Mouse (Mus musculus) mouse trophoblast stem cell (cell line): ENCODE results near the gene Fcgr3.
"Not testable (repeated sequence)": the region's sequence is repeated elsewhere in the genome, so short reads cannot be mapped to it uniquely, and the experiment has no call there.

Source experiments
- in situ Hi-C, 2 experiments: fragments of 300-500 bp; cut with MseI, MboI; formaldehyde crosslinking; loops; 2 replicates in 1 of 2; 3 replicates in 1 of 2; pipeline ENCODE4 v1.15.1; 2025

Fcgr3 gene

DNA sequence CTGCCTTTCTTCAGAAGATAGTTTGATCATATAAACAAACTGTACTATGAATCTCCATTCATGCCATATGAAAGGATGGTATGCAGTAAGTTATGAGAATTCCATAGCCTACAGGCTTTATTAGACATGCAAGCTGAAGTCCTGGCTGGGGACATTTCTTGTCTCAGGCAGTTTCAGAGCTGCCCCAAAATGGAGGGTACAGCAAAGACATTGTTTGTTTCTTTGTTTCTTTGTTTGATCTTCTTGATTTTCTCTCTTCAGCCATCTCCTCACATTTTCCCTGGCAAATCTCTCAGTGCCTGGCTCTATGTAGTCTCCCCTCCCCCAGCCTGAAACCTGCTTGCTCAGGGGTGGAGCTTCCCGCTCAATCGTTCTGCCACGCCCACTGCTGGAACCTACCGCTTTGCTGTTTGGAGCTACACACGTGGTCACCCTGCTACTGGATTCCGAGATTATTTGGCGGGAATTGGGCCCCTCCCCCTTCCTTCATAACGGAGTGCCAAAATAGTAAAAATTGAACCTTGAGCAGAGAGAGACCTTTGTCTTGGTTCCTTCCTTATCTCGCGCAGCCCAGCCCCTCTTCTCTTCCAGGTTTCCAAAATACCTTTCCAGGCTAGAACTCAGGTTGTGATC lies 23.6 kb upstream of the Fcgr3 start:
- in situ Hi-C loops = not testable (repeated sequence)

DNA sequence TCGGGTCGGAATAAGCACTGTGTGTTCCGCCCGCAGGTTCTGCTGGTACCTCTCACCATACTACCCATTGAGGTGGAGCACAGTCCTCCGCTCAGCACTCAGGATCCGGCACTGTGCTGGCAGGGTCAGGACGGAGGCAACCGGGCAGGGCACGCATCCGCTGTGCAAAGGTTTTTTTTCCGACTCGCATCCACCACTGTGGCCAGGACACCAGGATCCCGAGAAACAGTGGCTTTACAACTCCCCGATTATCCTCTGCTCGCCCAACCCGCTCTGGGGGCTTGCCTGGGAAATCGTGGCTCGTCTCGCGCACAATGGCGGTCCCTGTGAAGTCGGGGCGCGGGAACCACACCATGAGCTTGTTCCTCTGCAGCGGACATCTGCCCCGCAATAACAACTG lies 21.0 kb upstream of the Fcgr3 start:
- in situ Hi-C loops = no loop called here

GRCm38 (mm10) chr1:171081512-171082231 lies 16.9 kb upstream of the Fcgr3 start:
- in situ Hi-C loops = not testable (repeated sequence)

DNA sequence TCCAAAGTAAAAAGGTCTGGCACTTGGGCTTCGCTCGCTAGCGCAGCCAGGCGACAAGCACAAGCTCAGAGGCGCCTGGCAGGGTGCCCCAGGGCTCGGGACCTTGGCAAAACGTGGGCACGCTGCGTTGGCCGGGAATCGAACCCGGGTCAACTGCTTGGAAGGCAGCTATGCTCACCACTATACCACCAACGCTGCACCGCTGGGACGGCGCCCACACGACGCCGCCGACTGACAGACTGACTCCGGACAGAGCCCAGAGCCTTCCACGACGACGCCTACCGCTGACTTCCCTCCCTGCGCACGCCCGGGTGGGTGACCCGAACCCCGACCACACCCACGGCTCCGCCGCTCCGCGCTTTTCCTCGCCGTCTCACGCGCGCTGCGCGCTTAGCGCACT lies 15.1 kb upstream of the Fcgr3 start:
- in situ Hi-C loops = not testable (repeated sequence)

DNA sequence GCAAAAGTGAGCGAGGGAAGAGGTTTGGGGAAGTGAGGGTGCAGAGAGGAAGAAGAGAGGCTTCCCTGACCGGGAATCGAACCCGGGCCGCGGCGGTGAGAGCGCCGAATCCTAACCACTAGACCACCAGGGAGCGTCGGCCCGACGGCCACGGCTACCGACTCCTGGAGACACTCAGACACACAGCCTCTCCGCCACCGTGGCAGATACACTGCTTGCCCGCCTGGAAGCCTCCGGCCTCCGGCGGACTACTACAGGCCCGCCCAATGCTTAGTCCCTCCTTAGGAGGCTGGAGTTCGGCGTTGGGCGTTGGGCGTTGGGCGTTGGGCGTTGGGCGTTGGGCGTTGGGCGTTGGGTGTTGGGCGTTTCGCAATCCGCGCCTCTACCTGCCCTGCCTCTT lies 14.6 kb upstream of the Fcgr3 start:
- in situ Hi-C loops = not testable (repeated sequence)

- in situ Hi-C loops = not testable (repeated sequence)
Measured at GRCm38 (mm10) chr1:171078419-171078818, 13.7 kb upstream of the Fcgr3 start.

- in situ Hi-C loops = not testable (repeated sequence)
Measured at GRCm38 (mm10) chr1:171077955-171078354, 13.2 kb upstream of the Fcgr3 start.

DNA sequence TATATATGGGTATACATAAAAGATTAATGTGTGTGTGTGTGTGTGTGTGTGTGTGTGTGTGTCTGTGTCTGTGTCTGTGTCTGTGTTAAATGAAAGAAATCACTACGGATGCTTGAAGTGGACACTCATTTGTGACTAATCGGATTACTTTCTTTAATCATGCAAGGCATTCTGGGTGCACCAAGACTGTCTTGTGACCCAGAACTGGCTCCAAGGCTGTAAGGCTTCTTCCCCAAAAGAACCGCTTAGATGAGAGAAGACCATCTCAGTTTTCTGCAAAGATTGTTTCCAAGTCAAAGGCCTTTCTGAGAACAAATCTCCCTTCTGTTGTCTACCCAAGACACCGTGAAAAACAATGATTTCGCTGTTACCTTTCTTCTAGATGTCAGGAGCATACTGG lies 12.5 kb upstream of the Fcgr3 start:
- in situ Hi-C loops = not testable (repeated sequence)

GRCm38 (mm10) chr1:171076176-171076575 lies 11.4 kb upstream of the Fcgr3 start:
- in situ Hi-C loops = not testable (repeated sequence)

DNA sequence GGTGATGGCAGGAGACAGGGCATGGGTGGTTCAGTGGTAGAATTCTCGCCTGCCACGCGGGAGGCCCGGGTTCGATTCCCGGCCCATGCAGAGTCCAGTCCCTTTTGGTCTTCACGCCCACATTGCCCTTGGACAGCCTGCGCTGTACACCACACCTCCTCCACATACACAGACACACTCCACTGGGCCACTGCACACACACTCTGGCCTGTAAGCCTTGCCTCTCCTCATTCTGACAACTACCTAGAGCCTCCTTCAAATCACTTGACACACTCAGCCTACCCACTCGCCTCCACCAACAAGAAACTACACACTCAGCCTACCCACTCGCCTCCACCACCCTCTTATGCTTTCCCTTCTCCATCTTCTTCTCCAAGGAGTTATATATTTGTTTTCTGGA lies 9.5 kb upstream of the Fcgr3 start:
- in situ Hi-C loops = not testable (repeated sequence)

- in situ Hi-C loops = not testable (repeated sequence)
Measured at GRCm38 (mm10) chr1:171072217-171072616, 7.5 kb upstream of the Fcgr3 start.

GRCm38 (mm10) chr1:171071726-171072125 lies 7.0 kb upstream of the Fcgr3 start:
- in situ Hi-C loops = not testable (repeated sequence)

GRCm38 (mm10) chr1:171070879-171071278 lies 6.1 kb upstream of the Fcgr3 start:
- in situ Hi-C loops = not testable (repeated sequence)

- in situ Hi-C loops = not testable (repeated sequence)
Measured at GRCm38 (mm10) chr1:171069508-171069907, 4.8 kb upstream of the Fcgr3 start.

GRCm38 (mm10) chr1:171067928-171068327 lies 3.2 kb upstream of the Fcgr3 start:
- in situ Hi-C loops = not testable (repeated sequence)

GRCm38 (mm10) chr1:171066583-171066982 lies 1.8 kb upstream of the Fcgr3 start:
- in situ Hi-C loops = not testable (repeated sequence)

GRCm38 (mm10) chr1:171065768-171066167 lies 1.0 kb upstream of the Fcgr3 start:
- in situ Hi-C loops = not testable (repeated sequence)

GRCm38 (mm10) chr1:171065243-171065587 lies 480 bp upstream of the Fcgr3 start:
- in situ Hi-C loops = not testable (repeated sequence)

- in situ Hi-C loops = not testable (repeated sequence)
Measured at GRCm38 (mm10) chr1:171063569-171064490, 905 bp downstream of the Fcgr3 start.

DNA sequence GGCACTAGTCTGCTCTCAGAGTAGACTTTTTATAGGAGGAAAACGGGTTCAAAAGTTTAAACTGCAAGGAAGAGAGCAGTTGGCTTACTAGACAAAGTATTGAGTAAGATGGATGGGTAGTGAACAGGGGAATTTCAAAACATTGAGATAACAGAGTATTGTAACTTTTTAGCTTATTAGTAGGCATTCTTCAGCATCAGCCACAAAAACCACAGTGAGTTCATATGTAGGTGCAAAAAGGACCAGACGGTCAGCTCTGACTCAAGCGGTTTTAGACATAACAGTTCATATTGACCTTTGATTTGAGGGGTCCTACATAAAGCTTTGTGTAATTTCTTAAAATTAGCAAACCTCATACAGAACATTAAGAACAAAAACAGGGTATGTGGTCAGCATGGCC lies 3.2 kb downstream of the Fcgr3 start:
- in situ Hi-C loops = no loop called here

DNA sequence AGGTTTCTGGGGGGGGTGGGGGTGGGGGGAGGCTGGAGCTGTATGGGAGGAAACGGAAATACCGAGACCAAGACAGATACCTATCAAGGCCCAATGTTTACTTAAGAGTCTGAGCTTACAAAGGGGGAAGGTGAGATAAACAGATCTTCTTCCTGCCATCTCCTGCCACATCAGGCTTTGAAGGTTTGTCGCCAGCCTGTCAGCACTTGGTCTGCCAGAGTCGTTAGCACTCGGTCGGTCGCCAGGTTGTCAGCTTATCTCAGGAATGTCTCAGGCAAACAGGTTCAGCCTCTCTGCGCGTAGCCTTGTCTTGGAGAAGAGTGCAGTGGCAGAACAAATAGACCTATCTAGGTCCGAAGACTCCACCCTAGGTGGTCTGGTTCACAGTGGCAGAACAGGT lies 4.3 kb downstream of the Fcgr3 start:
- in situ Hi-C loops = no loop called here

- in situ Hi-C loops = no loop called here
Measured at GRCm38 (mm10) chr1:171059203-171059602, 5.5 kb downstream of the Fcgr3 start.
